Mouse (Mus musculus): Measurements from ENCODE around the gene Lcorl.
"Not testable (repeated sequence)": the region's sequence is repeated elsewhere in the genome, so short reads cannot be mapped to it uniquely, and the experiment has no call there.

The Lcorl gene

DNA sequence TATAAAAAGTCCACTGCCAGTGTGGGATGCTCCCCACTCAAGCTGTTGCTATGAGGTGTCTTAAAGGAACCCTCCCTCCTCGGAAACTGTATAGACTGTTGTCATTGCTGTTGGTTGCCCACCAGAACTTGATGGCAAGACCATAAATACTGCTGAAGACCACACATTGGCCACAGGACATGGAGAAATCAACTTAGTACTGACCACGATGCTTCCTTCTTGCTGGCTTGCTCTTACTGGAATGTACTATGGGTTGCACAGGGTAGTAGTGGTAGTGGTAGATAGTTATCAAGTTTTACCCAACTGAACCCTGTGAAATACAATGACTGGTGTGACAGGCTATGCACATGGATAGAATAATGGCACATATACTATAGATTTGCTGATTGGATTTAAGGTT lies 150.6 kb downstream of the Lcorl start:
- DNase-seq (ENCODE audit: low spot score in 2 of 2) = no peak

DNA sequence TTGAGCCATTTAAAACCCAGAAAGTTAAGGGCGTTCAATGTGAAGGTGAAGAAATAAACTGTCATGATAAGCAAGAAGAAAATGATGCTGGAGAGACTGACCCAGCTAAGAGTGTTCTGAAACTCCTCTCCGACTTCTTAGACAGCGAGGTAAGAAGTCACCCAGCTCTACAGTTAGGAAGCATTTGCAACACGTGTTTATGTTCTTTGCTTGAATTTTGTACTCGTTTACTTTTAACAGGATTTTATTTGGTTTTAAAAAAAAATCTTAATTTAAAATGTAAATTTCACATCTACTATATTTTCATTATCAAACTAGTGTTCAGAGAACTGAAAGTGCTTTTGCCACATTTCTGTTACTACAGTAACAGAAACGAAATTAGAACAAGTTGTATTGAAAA lies 165.7 kb downstream of the Lcorl start:
- no peak for DNase-seq (ENCODE audit: low spot score in 2 of 2)

DNA sequence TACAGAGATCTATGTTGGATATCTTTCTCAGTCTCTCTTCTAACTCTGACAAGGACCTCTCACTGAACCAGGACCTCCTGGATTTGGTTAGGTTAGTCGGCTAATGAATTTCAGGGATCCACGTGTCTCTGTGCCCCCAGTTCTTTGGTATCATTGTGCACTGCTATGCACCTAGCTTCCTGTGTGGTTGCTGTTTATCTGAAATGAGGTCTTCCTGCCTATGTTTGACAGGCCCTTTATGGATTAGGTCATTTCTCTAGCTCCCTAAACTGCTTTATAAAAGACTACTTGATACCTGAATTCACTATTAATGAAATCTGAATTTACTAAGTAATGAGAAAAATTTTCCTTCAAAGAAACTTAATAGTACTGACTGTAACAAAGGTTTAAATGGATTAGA lies 166.6 kb downstream of the Lcorl start:
- no peak for DNase-seq (ENCODE audit: low spot score in 2 of 2)

DNA sequence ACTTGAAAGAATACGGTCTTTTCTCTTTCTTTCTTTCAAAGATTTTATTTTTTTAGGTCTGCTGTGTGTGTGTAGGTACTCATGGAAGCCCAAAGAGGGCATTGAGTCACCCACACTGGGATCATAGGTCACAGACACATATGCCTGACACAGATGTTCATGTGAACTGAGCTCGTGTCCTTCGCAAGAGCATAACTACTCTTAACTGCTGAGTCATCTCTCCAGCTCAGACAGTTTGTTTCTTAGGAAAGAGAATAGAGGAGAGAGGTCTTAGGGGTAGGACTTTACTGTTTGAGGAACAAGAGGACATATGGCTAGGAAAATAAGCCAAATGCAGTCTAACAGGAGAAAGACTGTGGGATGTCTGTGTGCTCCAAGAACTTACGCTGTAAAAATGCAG lies 168.3 kb downstream of the Lcorl start:
- DNase-seq (ENCODE audit: low spot score in 2 of 2) = no peak

DNA sequence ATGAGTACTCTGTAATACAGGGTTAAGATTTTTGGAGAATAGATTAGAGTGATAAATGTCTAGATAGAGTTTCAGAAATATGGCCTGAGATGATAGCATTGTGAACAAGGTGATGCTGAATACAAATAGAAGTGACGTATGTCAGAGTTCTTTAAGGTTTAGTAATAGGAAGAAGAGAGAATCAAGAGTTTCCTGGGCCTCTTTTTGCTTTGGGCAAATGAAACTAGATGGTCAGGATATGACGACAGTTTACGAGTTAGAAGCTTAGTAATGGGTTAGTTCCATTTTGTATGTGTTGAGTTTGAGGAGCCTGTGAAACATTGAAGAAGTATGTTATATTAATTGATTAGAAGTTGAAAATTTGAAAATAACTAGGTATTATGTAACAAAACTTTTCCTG lies 171.2 kb downstream of the Lcorl start:
- DNase-seq (ENCODE audit: low spot score in 2 of 2) = no peak

DNA sequence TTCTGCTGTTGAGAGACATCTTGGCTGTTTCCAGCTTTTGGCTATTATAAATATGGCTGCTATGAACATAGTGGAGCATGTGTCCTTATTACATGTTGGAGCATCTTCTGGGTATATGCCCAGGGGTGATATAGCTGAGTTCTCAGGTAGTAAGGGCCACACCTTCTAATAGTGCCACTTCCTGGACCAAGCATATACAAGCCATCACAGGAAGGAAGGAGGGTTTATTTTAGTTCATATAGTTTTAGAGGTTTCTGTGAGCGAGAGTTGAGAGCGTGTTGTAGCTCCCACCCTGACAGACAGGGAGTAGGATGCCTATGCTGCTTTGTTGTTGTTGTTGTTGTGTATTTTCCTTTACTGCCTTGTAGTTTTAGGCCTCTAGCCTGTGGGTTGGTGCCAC lies 172.2 kb downstream of the Lcorl start:
- no peak for DNase-seq (ENCODE audit: low spot score in 2 of 2)

DNA sequence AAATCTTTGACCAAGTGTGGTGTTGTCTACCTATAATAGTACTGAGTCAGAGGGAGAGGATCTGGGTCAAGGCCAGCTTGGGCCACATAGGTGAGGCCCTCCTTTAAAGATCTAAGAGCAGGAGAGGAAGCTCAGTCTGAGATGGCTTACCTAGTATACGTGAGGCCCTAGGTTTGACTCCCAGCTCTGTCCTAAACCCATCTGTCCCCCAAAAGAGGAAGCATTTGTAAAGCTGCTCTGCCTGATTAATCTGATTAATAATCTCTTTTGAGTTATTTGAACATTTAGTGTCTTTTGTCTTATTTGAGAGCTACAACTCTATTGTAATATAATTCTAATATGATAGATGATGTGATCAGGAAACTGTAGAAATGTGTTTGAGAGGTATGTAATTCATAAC lies 174.0 kb downstream of the Lcorl start:
- no peak for DNase-seq (ENCODE audit: low spot score in 2 of 2)

DNA sequence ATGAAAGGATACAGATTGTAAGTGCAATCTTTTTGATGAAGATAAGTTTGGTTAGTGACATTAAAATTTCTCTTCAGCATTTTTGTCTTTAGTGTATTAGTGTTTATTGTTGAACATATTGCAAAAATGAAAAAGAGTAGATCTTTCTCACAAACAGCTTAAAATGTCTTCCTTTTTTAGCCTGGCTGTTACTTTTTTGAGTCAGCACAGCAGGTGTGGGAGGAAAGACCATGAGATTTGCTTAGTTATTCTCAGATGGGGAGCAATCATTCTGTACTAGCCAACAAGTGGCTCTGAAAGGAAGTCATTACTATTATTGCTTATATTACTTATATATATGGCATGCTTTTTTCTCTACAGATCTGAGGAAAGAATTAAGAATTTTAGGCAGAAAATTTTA lies 177.5 kb downstream of the Lcorl start:
- no peak for DNase-seq (ENCODE audit: low spot score in 2 of 2)

DNA sequence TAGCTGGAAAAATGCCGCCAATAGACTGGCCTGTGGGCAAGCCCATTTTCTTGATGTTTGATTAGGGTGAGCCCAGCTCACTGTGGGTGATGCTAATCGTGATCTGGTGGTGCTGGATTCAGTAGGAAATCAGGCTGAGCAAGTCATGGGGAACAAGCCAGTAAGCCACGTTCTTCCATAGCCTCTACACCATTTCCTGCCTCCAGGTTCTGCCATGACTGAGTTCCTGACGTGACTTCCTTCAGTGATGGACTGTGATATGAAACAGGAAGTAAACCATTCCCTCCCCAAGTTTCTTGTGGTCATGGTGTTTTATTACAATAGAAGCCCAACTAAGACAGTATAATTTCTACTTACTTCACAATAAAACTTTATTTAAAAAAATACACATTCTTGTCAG lies 179.8 kb downstream of the Lcorl start:
- DNase-seq (ENCODE audit: low spot score in 2 of 2) = no peak

DNA sequence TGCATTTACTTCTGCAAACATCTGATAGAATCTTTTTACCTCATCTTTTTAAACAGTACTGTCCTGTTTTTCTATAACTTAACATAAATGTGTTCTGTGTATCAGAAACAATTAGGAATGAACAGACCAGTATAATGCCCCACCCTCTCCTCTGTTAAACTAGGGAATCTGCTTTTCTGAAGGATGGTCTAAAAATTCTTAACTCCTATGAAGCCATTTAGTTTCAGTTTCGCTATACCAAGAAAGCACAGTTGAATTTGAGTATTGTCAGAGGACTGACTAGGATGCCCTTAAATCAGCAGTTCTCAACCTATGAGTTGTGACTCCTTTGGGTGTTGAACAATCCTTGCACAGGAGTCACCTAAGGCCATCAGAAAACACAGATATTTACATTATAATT lies 182.4 kb downstream of the Lcorl start:
- DNase-seq (ENCODE audit: low spot score in 2 of 2) = no peak

DNA sequence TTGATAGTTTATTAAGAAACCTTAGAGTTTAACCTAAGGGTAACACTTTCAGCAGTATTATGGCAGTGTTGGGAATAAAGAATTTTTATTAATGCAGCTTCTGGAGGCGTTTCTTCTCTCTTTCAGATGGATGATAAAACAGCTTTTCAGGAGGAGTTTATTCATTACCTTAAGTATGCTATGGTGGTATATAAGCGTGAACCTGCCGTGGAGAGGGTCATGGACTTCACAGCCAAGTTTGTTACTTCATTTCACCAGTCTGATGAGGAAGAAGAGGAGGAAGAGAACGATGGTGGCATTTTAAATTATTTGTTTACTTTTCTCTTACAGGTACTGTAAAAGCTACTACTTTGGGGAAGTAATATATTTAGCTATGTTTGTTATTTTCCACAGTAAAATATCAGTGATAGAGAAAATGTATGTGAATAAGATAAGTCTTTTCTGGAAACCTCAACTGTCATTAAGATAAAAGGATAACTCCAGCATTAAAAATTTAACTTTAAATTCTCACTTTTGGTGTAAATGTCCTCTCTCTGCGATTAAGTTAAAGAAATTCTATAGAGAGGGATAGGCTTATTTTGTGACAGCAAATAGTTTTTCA lies 186.4 kb downstream of the Lcorl start:
- no peak for DNase-seq (ENCODE audit: low spot score in 2 of 2)

DNA sequence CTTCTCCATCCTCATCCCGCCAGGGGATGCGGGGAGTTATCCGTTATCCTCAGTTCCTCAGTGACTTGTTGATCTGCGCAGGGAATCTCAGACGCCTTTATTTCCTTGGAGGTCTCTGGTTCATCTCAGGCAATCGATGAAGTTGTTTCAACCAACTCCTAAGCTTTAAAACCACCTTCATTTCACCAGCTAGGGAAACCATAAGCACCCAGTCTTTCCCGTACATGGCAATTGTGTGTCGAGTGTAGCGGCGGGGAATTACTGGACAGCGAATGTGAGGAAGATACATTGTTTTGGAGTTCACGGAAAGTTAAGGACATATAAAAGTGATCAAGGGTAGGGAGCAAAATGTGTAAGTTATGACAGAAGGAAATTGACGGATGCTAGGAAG lies 187.1 kb downstream of the Lcorl start:
- no peak for DNase-seq (ENCODE audit: low spot score in 2 of 2)

DNA sequence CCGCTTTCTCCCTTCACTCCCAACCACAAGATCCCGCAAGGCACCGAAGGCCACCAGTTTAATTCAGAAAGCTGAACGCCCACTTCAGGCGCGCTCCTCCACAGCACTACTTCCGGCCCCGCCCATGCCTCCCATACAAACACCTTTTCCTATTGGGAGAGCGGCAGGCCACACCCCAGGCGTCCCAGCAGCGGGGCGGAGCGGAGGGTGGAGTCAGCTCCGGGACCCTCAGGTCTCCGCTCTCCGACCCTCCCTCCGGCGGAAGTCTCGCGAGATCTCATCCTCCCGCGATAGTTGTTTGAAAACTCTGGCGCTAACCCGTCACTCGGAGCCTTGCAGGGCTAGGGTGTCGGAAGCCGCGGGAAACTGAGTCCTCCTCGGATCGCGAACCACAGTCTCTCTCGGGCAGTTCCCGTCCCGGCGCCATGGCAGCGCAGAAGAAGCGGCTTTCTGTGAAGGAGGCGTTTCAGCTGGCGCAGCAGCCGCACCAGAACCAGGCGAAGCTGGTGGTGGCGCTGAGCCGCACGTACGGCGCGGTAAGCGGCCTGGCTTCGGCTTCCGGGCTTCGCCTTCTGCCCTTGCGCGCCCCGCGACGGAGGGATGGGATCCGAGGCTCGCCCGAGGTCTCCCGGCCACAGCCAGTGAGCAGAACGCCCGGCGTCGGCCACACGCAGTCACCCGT lies 187.7 kb downstream of the Lcorl start, which contains the start of gene Ncapg:
Gene Ncapg, plus strand, starts transcription at position 322 of the 682 bp plus-strand sequence.
- peak; percentile 98 to 99 for DNase-seq (ENCODE audit: low spot score in 2 of 2)

DNA sequence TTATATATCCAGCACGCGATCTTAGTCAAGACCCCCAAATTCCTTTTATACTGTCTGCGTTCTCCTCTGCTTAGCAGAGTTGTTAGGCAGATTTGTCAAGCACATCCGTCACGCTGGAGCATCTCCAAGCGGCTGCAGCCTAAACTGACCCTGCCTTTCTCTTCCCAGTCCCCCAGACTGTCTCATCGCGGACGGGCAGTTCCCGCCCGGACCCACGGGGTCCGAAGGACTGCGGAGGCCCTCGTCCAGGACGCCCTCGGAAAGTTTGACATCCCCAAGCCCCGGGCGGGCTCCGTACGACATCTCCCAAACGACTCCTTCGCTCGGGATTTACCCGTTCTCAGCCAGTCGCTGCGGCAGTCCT lies 188.2 kb downstream of the Lcorl start:
- DNase-seq (ENCODE audit: low spot score in 2 of 2) = no peak

DNA sequence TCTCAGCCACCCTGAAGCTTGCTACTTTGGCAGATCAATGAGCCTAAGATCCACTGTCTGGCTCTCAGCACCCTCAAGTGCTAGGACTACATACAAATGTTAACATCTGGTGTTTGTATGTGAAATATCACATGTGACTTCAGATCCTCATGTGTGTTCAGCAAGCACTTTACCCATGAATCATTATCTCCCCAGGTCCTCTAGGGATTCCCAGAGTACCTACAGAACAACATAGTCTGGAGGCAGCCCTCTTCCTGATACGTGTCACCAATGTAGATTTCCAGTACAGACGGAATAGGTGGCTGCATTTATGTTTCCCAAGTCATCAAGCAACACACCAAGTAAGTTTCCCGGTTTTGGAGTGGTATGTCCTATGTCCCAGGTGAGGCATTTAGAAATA lies 188.6 kb downstream of the Lcorl start:
- DNase-seq (ENCODE audit: low spot score in 2 of 2) = no peak

DNA sequence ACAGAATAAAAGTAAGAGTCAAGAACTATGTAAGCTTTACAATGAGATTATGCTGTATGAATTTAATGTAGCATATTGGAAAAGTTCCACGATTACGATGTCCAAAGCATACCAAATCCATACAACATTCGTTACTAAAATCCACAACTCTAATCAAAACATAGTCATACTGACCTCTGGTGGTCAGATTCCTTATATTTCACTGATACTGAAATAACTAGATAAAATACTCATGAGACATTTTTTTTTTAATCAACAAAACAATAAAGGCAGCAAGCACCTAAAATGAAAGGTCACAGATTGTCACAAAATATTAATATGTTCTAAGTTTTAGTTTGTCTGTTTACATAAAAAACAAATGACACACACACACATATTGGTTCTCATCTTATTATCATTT lies 189.1 kb downstream of the Lcorl start:
- peak in 1 of 2 experiments; percentile 16 for DNase-seq (ENCODE audit: low spot score in 2 of 2)

DNA sequence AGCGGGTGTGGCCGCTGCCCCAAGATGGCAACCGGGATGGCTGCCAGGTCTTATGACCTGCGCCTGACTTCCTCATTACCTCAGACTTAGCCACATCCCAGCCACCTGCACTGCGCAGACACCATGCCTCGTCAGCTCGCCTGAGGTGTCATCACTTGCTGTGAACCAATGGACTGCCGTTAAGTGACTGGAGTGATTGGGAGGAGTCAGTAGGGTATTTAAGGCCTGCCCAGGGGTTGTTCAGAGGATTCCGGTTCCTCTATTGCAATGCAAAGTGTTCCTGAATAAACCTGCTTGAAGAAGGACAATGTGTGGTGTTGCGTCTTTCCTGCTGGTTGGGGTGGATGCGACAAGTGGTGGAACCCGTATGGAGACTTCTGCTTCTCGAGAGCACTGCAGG lies 199.0 kb downstream of the Lcorl start:
- DNase-seq (ENCODE audit: low spot score in 2 of 2) = not testable (repeated sequence)

DNA sequence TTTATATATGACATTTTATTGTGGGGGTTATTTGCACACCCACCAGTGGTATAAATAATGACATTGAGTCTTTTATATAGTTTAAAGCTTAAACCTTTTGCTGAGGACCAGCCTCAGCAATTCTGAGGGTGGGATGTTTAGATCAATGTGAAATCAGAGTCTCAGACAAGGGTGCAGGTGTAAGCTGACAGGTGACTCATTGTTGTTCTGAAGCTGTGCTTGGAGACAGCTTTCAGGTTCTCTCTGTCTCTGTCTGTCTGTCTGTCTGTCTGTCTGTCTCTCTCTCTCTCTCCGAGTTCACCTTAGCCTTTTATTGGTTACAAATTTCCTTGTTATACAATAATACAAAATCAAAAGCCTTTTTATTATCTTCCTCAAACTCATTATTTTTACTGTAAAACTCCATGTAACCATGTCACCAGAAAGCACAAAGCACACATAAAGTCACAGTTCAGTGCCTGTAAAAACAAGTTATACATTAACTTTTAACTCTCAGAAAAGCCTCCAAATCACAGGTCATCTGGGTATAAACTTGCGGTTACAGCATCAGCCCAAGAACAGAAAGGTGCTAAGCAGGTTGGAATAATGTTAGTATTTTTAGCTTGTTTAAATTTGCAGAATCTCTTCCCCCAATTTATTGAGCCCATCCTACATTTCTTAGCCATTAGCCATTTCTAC lies 206.2 kb downstream of the Lcorl start:
- no peak for DNase-seq (ENCODE audit: low spot score in 2 of 2)
